8 mouse cellular contexts compared by ENCODE assay signal in the genomic region with DNA sequence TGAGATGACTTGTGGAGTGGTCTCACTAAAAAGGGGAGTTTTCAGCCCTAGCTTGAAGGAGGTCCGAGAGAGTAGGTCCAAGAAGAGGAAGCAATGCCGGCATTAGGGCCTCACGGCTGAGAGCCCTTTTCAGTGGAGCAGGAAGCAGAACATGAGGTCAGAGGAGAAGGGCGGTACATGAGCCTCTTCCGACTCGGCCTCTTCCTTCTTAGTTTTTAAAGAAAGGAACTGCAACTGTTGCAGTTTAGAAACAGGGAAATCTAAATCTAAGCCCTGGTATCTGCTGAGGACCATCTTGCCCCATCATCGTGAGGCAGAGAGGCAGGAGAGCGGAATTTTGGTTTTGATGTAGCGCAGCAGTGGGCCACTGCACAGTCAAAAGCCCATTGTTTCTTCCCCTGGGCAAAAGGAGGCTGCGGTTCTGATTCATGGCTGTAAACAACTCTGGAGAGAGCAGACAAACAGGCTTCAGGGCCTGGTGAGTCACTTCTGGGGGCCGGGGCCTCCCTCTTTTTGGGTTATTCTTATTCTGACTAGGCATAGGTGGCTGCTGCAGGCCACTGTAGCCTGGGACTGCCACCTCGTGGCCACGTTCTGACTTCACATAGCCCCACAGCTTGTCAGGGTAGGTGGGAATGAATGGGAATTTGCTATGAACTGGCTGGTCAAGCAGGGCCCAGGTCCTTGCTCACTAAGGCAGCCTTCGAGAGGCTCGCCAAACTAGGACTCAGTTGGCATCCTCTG. TPM values are rescaled to one million over a fixed set of nuclear protein-coding genes. Genes with fewer than 3 reads are reported as not detected.
DNase-seq lines count a peak whose midpoint lies in the region; ATAC-seq and TF ChIP-seq lines count a peak whose summit lies in the region.

A gene (plus strand): TSS at position 191 of the 744 bp plus-strand sequence.

- ATAC-seq in lung, embryonic 15.5 days (ENCODE audit: borderline replicate concordance, extremely low read depth, low FRiP score, low TSS enrichment), result peak; percentile 53

- 43% methylated on average over 15 of the region's 15 CpGs for WGBS in cerebellum, adult 2 months
- WGBS in lung, embryonic 15.5 days, result 38% methylated on average over 15 of the region's 15 CpGs

- DNase-seq in MEL-GATA-1-ER (ENCODE audit: extremely low read depth, low read depth), result peak; percentile 52
- DNase-seq in cerebellum, adult 2 months, result peak; percentile 76 to 77
- peak; percentile 61 for DNase-seq in forelimb bud, embryonic 11.5 days (ENCODE audit: low read depth, low spot score)
- DNase-seq in heart, postnatal 4 days, result peak; percentile 86
- peak; percentile 62 for DNase-seq in layer of hippocampus, adult 9-10 months (ENCODE audit: low spot score)
- peak; percentile 35 for DNase-seq in ovary, postnatal 10 days (ENCODE audit: low spot score)
- DNase-seq in thymus, postnatal 14 days, result peak; percentile 84

- no peak for TF ChIP-seq POLR2A in cerebellum, adult 2 months (IDR thresholded peaks at IDR 0.05; ENCODE audit: borderline replicate concordance, insufficient read depth, low read length)

- no peaks in the 10 kb centered on the region for H3K9me3 ChIP-seq in lung, embryonic 15.5 days

- H3K4me3 ChIP-seq in cerebellum, adult 2 months (replicated peaks; ENCODE audit: insufficient read depth, low read depth, low read length), result no peak within 1 kb of the TSS
- peak within 1 kb of the TSS; percentile 21 for H3K4me3 ChIP-seq in lung, embryonic 15.5 days

- H3K4me1 ChIP-seq in cerebellum, adult 2 months (ENCODE audit: control insufficient read depth, insufficient read depth, low read length), result peaks cover 10% of the 10 kb centered on the region
- H3K4me1 ChIP-seq in lung, embryonic 15.5 days, result peaks cover 39% of the 10 kb centered on the region

- H3K4me2 ChIP-seq in lung, embryonic 15.5 days, result peak within 1 kb of the TSS; percentile 45

- H3K9ac ChIP-seq in lung, embryonic 15.5 days, result peak within 1 kb of the TSS; percentile 31

- TF ChIP-seq CTCF in cerebellum, adult 2 months (IDR thresholded peaks at IDR 0.05; ENCODE audit: borderline replicate concordance, insufficient read depth, low read depth, low read length), result peak; percentile 87

- H3K36me3 ChIP-seq in lung, embryonic 15.5 days, result 0 out of 2 replicates have a peak, but pooled peaks cover 3% of the 10 kb centered on the region

- no peak within 1 kb of the TSS for H3K27ac ChIP-seq in cerebellum, adult 2 months (ENCODE audit: insufficient read depth, low read length)
- H3K27ac ChIP-seq in lung, embryonic 15.5 days, result peak within 1 kb of the TSS; percentile 87

- H3K27me3 ChIP-seq in cerebellum, adult 2 months (ENCODE audit: control insufficient read depth, insufficient read depth, low read length), result no peaks in the 10 kb centered on the region
- no peaks in the 10 kb centered on the region for H3K27me3 ChIP-seq in lung, embryonic 15.5 days

RNA-seq across cellular contexts. Expression of the gene that starts here (rescaled TPM):
- polyA plus RNA-seq in cerebellum, adult 2 months (2012; rRNA removed), result 4.3 and 5.0 TPM in 2 replicates
- total RNA-seq in heart, postnatal 4 days (2021), result 1 to 10 TPM; 5.4 to 6.2 TPM
- 4.2 and 5.6 TPM in 2 replicates for polyA plus RNA-seq in lung, embryonic 15.5 days (2015; fragmentation: Nextera tagmentation; extraction: Ambion mirVana)

Comparison
In these comparisons a context has a peak if more than half of its experiments do, and no peak if none do; other contexts are left out.
1. DNase-seq: peak in every context shown above with its lines; median percentile 86 in heart, postnatal 4 days; 84 in thymus, postnatal 14 days; 76 in cerebellum, adult 2 months; 62 in layer of hippocampus, adult 9-10 months; 61 in forelimb bud, embryonic 11.5 days; 52 in MEL-GATA-1-ER; 35 in ovary, postnatal 10 days.